Mouse (Mus musculus) ovary, postnatal 10 days (tissue): ENCODE results near the gene Slc35g3.
"Not testable (repeated sequence)": the region's sequence is repeated elsewhere in the genome, so short reads cannot be mapped to it uniquely, and the experiment has no call there.

Source experiments
- DNase-seq: peaks from one replicate; pipeline ENCODE4 v3.0.0; 2022; ENCODE audit warnings: low spot score

The Slc35g3 gene

GRCm38 (mm10) chr11:69754701-69755100, 7.1 kb downstream of the Slc35g3 start:
- DNase-seq: no peak

GRCm38 (mm10) chr11:69754233-69754632, 7.5 kb downstream of the Slc35g3 start:
- DNase-seq: no peak

- no peak for DNase-seq
These were observed 9.1 kb downstream of the Slc35g3 start for GRCm38 (mm10) chr11:69752686-69753085.

GRCm38 (mm10) chr11:69751635-69752034, 10.1 kb downstream of the Slc35g3 start:
- no peak for DNase-seq

GRCm38 (mm10) chr11:69731408-69731807, 30.4 kb downstream of the Slc35g3 start:
- DNase-seq: not testable (repeated sequence)

GRCm38 (mm10) chr11:69729063-69729462, 32.7 kb downstream of the Slc35g3 start:
- no peak for DNase-seq

- no peak for DNase-seq
These were observed 35.8 kb downstream of the Slc35g3 start for GRCm38 (mm10) chr11:69725951-69726350.

- no peak for DNase-seq
These were observed 38.7 kb downstream of the Slc35g3 start for GRCm38 (mm10) chr11:69723074-69723473.

- no peak for DNase-seq
These were observed 40.9 kb downstream of the Slc35g3 start for GRCm38 (mm10) chr11:69720852-69721251.

GRCm38 (mm10) chr11:69719423-69719822, 42.3 kb downstream of the Slc35g3 start:
- DNase-seq: no peak

GRCm38 (mm10) chr11:69718661-69719060, 43.1 kb downstream of the Slc35g3 start:
- DNase-seq: no peak

GRCm38 (mm10) chr11:69716953-69717352, 44.8 kb downstream of the Slc35g3 start:
- no peak for DNase-seq

- no peak for DNase-seq
These were observed 45.8 kb downstream of the Slc35g3 start for GRCm38 (mm10) chr11:69715929-69716328.

GRCm38 (mm10) chr11:69715482-69715881, 46.3 kb downstream of the Slc35g3 start:
- DNase-seq: no peak

GRCm38 (mm10) chr11:69714636-69715329, 47.0 kb downstream of the Slc35g3 start:
- DNase-seq: no peak

- DNase-seq: no peak
These were observed 48.7 kb downstream of the Slc35g3 start for GRCm38 (mm10) chr11:69712954-69713672.

- DNase-seq: no peak
These were observed 50.7 kb downstream of the Slc35g3 start for GRCm38 (mm10) chr11:69711082-69711481.

- no peak for DNase-seq
These were observed 51.3 kb downstream of the Slc35g3 start for GRCm38 (mm10) chr11:69710470-69710869.
